Mouse (Mus musculus): ENCODE measurements around the gene Rab25. TPM values are rescaled to one million over a fixed set of nuclear protein-coding genes. Genes with fewer than 3 reads are reported as not detected.
A peak's percentile ranks its signal among the peaks of the same experiment; 100 is the strongest.
"Not testable (repeated sequence)": the region's sequence is repeated elsewhere in the genome, so short reads cannot be mapped to it uniquely, and the experiment has no call there.

Gene Rab25
- not detected for total RNA-seq (2021)
- long read RNA-seq, experiment 1 = 0 reads
- long read RNA-seq, experiment 2 = 0 reads

DNA sequence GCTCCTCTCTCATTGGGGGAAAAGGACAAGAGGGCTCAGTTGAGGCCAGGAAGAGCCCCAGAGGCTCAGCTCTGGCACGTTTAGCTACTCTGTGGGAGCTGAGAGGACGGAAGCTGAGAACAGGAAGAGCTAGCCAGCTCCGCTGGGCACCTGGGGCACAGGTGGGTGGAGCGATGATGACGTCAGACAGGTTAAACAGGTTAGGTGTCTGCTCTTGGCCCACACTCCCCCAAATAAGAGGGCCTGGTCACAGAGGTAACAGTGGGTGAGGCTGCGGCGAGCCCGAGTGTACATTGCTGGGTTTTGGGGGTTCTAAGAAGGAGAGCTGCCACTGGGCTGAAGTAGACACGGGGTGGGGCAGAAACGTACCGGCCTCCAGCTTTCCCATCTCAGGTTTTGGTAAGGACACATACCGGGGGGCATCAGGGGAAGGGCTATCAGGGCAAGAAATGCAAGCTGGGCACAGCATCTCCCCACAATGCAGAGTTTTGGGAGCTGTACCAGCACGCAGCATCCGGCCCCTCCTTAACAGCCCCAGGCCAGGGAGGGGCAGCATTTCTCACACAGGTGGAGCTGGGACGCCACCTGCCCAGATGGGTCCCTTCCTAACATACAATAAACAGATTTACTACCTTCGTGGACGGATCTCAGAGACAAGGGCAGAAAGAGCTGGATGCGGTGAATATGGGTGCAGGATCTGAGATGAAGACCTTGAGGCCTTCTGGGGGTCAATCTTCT is at the start of gene Rab25:
TSS of gene Rab25 (minus strand) at position 121 of the 738 bp plus-strand sequence.
- no peak for DNase-seq (ENCODE audit: low spot score)

DNA sequence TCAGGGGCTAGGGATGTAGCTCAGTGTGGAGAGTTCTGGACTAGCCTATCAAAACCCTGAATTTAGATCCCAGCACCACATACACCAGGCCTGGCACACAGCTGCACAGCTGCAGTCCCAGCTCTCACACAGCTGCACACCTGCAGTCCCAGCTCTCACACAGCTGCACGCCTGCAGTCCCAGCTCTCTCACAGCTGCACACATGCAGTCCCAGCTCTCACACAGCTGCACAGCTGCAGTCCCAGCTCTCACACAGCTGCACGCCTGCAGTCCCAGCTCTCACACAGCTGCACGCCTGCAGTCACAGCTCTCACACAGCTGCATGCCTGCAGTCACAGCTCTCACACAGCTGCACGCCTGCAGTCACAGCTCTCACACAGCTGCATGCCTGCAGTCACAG is 48.4 kb upstream of the Rab25 start:
- not testable (repeated sequence) for DNase-seq (ENCODE audit: low spot score)

DNA sequence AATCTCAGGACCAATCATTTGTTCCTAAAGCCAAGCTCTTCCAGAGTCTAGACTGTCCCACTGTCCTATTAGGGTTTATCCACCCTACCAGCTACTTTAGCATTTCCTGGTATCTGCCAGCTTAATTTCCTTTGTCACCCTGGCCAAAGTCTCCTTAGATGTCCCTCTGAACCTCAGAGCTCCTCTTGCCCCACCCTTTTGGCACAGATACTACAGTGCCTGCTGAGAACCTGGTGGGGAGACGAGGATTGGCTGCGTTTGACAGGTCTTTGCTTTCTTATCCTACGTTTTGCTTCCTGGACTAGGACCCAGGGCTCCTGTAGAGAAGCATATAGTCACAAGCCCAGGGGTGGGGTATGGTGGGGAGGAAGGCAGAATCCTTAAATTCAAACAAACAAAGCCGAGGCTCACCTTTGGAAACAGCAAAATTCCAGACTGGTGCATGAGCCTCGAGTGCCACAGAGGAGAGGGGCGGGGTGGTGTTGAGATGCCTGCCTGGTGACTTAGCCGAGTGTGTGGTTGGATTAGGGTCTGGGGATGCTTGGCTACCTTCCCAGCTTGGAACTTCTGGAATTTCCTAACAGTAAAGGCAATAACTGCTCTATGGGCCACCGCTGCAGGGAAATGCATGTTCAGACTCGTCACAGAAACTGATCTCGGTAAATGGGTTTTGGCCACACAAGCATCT is 45.9 kb upstream of the Rab25 start:
- no peak for DNase-seq (ENCODE audit: low spot score)

DNA sequence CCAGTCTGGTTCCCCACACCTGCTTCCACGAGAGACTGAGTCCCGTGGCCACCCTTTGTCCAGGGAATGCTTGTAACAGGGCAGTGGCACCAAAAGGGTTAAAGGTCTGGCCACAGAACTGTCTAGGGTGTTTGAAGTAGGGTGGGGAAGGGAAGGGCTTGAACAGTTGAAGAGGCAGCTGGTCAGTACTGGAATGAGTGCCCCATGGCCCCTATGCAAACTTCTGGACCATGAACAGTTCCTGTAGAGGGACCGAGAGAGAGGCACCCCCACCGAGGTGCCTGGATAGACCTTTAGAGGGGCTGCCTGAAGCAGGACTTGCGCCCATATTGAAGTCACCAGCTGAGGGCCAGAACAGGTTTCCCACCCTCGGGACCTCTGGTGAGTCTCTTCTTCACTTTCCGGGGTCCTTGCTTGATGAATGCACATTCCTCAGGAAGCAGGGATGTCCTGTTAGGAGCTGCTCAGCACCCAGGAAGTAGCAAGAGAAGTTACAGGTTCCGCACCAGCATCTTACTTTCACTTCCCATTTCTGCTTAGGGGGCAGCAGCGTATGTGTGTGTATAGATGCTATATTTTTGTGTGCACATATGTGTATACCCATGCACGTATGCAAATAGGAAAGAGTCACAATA is 45.0 kb upstream of the Rab25 start:
- DNase-seq (ENCODE audit: low spot score) = no peak

DNA sequence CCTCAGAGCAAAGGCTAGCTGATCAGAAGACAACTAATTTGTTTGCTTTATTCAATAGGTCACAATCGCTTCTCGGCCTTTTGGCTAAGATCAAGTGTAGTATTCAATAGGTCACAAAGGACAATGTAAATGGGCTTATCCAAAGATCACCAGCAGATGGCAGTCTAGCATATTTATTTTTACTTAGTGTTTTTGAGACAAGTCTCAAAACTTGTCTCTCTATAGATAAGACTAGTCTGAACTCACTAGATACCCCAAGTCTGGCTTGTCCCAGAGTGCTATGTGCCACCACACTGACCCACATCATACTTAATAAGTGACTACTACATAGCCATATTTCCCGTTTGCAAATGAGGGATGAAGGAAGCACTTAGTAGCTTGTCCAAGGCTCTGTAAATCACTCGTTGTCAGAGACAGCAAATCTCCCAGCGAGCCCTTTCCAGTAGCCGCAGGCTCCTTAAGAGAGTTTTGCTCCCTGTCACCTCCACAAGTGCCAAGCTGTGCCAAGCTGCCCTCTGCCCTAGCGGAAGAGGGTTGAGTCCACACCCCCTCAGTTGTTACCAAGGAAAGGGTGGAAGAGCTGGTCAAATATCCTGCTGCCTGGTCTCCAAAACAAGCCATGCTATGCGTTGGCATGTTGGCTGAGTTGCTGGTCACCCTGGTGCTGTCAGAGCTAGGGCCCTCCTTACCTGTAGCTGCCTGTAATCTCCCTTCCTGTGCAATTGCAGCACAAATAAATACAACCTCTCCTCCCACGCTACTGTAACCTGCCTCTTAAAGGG is 44.0 kb upstream of the Rab25 start:
- DNase-seq (ENCODE audit: low spot score) = peak; percentile 60

DNA sequence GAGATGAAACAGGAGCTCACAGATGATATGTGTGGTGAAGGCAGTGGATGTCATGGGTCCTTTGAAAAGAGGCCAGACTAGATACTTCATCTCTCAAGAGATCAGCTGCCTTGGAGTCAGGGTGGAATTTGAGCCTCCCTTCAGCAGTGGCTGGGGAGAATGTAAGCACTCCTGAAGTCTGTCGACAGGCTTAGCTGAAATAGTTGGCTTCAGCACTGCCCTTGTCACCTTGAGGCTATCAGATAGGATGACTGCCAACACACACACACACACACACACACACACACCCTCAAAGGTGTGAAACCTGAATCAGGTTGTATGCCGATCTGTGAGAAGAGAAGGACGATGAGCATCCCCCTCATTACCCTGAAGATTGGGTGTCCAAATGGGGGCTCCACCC is 42.9 kb upstream of the Rab25 start:
- no peak for DNase-seq (ENCODE audit: low spot score)

DNA sequence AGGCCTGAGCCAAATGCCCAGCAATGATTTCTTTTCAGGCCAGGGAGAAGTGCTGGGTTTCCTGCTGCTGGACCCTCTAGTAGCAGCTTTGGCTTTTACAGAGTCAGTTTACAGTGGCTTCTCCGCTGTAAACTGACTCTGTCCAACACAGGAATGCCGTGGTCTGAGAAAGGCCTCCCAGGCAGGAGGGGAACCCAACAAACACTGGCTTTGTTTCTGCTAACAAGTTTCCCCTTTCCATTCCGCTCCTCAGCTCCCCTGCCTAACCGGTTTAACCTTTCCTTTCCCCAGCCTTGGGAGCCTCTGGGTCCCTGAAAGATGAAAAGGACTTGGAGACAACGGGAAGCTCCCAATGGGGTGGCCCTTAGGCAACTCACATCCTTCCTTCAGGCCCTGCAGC is 42.1 kb upstream of the Rab25 start:
- no peak for DNase-seq (ENCODE audit: low spot score)

DNA sequence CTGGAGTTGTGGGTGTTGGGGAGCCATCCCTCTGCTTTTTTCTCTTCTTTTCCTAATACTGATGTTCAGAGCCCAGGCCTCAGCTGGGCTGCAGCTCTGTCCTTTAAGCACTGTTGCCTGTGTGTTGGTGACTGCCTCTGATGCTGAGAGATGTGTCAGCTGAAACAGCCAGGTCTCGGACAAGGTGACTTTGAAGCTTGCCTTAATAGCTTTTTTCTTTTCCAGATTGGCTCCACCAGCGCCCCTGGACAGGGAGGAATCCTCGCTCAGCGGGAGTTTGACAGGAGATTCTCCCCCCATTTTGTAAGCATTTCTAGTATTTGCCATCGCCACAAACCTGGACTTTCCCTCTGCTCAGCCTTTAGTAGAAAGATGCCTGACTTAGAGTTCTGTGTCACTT is 38.5 kb upstream of the Rab25 start:
- DNase-seq (ENCODE audit: low spot score) = no peak

DNA sequence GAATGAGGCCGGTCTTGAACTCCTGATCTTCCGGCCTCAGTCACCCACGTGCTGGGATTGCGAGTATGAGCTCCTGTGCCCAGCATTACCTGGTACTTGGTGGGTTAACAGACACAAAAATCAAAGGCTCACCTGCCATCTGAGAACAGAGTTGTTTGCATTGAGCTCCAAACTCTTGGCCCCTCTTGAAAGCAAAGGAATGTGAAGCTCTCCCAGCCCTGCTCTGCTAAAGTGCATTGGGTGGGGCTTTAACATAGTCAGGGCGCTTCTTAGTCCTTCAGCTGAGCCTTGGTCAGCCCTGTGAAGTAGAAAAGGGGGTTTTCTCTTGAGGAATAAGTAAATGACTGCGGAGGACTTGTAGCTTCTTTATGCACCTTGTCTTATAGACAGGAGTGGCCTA is 37.7 kb upstream of the Rab25 start:
- no peak for DNase-seq (ENCODE audit: low spot score)

DNA sequence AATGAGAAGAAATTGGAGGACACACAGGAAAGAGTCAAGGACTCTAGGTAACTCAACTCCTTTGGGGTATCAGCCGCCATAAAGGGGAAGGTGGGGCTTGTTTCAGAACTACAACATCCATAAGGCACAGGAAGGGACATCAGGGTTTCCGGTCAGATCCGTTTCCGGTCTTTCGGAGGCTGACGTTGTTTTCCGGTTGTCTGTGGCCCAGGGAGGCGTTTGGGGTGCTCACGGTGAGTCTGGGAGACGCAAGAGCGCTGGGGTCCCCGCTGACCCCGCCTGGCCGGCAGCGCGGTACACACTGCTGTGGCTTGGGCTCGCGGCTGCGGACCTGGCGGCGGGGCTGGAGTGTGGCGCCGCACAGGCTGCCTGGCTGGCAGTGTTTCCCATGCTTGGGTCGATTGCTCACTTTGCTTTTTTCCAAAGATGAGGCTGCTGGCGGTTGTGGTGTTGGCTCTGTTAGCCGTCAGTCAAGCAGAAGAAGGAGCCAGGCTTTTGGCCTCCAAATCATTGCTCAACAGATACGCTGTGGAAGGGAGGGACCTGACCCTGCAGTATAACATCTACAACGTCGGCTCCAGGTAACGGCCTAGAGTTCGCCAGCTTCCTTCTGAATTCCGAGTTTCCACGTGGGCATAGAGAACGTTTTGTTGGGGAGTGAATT is 31.5 kb upstream of the Rab25 start:
- DNase-seq (ENCODE audit: low spot score) = peak; percentile 86

DNA sequence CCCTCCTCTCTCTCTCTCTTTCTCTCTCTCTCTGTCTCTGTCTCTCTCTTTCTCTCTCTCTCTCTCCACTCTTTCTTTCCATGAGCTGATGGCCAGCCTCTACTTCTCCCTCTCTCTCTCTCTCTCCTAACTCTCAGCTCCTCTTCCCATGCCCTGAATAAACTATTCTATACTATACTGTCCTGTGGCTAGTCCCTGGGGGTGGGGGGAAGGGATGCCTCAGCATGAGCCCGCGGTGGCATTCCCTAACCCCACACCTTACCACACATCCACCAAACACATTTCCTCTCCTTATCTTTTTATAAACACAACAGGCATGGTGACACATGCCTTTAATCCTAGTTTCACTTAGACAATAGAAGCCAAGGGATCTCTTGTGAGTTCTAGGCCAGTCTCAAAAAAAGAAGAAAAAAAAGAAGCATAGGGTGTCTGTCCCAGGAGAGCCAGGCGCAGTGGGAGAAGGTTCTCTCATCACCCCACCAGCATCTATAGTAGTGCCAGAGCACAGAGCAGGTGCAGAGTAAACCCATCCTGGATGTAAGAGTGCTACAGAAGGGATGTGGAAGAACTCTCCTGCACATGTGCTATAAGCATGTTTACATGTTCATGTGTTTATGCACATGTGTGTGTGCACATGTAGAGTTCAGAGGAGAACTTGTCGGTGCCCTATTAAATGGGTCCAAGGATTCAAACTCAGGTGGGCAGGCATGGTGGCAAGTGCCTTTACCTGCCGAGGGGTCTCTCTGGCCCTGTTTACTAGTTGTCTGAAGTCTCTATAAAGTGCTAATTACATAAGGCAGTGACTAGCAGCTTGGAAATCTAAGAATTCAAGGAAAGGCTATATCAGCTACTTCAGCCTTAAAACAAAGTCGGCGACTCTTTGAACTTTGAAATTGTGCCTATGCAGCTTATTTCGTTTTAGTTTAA is 30.7 kb upstream of the Rab25 start:
- DNase-seq (ENCODE audit: low spot score) = no peak

DNA sequence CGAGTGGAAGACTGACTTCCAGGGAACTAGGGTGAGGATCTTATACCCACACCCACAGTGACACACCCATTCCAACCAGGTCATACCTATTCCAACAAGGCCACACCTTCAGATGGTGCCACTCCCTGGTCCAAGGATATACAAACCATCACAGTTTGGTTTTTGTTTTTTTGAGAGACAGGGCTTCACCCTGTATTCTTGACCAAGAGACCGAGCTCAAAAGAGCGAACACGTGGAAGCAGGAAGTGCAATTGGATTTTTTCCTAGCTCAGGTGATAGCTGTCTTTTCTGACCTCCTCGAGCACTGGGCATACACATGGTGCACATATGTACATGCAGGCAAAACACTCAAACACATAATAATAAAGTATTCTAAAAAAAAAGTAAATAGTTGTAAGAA is 29.7 kb upstream of the Rab25 start:
- DNase-seq (ENCODE audit: low spot score) = not testable (repeated sequence)

DNA sequence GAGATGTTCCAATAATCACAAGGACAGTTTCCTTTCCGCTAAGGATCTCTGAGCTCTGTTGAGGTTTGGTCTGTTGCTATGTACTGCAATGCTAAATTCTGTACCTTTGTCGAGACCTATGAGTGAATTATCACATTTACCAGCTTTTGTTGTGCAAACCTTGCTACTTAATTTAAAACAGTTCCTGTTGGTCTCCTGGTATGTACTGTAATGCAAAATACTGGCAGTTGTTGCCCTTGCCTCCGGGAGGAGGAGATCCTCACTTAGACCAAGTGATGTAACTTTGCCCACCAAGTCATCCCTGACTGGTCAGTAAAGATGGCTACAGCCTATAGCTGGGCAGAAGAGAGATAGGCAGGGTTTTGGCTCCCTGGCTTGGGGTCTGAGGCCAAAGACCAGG is 27.4 kb upstream of the Rab25 start, which contains the start of gene Ssr2:
TSS of gene Ssr2 (plus strand) at position 337 of the 400 bp plus-strand sequence.
- no peak for DNase-seq (ENCODE audit: low spot score)

DNA sequence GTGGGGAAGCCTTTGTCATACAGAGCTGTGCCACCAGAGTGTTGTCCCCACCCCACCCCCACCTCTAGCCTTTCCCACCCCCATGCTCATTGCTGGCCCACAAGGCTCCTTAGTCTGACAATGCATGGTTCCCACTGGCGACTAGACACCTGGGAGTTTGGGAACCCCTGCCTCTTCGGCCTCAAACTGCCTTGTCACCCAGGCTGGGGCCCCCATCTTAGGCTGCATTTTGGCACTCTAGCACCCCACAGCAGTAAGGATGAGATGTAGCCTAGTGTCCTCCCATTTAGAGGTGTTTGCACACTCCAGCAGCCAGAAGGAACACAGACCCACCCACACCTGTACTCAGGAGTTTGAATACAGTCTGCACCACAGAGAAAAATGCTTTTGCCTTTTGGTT is 25.7 kb upstream of the Rab25 start:
- no peak for DNase-seq (ENCODE audit: low spot score)

DNA sequence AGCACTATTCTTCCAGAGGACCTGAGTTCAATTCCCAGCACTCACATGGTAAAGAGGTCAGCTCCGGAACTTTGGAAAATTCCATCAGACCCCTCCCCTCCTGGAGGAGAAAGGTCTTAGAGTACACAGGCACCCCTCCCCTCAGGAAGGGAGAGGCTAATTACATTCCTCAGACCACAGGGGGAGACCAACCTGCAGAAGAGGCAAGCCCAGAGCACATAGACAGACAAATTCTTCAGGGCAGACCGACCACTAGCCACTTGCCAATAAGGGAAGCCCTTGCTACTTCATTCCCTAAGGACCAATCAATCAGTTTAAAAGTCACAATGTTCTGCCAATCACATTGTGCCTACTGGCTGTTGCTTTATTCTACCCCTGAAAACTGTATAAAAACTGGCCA is 24.7 kb upstream of the Rab25 start:
- no peak for DNase-seq (ENCODE audit: low spot score)

DNA sequence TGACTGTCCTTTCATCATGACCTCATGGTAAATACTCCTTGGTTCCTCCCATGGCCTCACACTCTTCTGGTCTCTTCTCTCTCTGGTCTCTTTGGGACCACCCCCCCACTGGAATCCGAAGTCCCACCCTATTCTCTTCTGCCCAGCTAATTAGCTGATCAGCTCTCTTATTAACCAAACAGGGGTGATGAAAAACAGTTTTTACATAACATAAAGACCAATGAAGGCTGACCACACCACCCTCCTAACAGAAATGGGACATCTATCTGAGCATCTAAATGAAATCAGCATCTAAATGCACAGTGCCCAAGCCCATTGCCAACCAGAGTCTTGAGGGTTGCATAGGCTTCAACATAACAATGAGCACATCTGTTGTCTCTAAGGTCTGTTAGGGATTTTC is 23.8 kb upstream of the Rab25 start:
- DNase-seq (ENCODE audit: low spot score) = no peak

DNA sequence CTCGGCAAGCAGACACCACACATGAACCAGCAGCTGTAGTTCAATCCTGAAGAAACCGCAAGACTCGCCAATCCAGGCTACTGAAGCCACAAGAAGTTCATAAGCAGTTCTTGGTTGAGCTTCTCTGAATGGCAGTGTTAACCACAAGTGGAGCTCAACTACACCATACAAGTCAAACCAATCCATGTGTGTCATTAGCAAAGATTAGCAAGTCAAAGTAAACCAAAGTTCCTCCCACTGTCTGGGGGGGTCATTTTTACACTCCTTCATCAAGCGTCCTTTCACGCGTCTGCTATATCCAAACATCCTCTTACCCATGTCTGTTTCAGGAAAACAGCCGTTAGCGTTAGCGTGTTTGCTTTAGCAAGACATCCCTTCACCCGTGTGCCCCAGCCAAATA is 22.2 kb upstream of the Rab25 start:
- DNase-seq (ENCODE audit: low spot score) = no peak

DNA sequence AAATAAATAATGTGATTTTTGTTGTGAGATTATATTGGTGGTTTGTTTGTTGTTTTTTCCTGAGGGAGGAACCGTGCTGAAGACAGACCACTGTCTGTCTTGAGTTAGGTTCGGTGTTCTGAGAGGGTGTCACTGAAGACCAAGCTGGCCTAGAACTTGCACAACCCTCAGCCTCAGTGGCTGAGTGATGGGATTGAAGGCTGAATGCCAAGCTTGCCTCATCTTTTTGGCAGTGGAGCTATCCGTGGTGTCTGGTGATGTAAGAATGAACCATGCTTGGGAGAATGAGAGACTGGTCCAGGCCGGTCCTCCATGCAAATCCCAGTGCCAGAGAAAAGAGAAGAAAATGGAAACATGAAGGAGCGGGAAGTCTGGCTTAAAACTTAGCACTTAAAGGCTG is 21.6 kb upstream of the Rab25 start:
- DNase-seq (ENCODE audit: low spot score) = peak; percentile 27

DNA sequence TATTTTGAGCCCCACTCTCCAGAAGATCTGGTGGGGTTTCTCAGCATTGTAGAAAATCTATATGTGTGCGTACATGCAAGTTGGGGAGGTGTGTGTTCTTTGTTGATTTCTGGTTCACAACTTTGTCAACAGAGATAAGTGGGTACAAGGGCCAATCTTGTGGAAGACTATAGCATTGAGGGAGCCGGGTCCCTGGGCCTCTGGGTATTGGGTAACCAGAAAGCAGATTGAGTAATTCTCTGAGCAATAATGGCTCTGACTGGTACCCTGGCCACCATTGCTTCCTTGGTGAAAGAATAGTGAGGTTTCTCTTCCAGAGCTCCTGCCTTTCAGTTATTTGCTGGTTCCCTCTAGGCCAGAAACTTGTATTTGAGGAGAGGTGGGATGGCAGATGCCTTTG is 21.0 kb upstream of the Rab25 start:
- DNase-seq (ENCODE audit: low spot score) = no peak

DNA sequence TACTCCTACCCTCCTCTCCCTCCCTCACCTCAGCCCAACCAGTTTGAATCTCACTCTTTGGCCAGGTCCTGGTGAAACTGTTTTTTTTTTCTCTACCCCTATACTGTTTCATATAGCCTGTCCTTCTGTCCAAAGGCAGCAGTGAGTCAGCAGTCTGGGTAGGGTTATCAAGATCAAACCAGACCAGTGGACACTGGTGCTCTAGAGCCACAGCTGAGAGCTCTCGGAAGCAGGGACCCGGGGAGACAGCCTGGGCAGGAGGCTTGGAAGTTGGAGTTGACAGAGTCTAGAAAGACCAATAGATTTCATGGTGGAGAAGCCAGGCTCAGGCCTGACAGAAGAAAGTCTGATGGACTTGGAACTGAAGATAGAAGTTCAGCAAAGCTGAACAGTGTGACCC is 20.5 kb upstream of the Rab25 start:
- no peak for DNase-seq (ENCODE audit: low spot score)
